Mouse (Mus musculus) embryonic fibroblast, embryonic 13.5 days (primary cell): Measurements from ENCODE around the gene Ndufab1.

ENCODE experiments used
- CTCF ChIP-seq: IDR thresholded peaks from 2 replicates; pipeline ENCODE4 v1.5.1; 2011; ENCODE audit warnings: mild to moderate bottlenecking, control low read depth, low read length, moderate library complexity, borderline replicate concordance; ENCODE audit not compliant: insufficient read depth
- POLR2A ChIP-seq: IDR thresholded peaks from 2 replicates; pipeline ENCODE4 v1.6.1; 2011; ENCODE audit warnings: low read depth, mild to moderate bottlenecking, control low read depth, low read length, moderate library complexity

- TF ChIP-seq CTCF: no peak
- TF ChIP-seq POLR2A: no peak
Observed at GRCm38 (mm10) chr7:122140991-122141390, 39.3 kb upstream of the Ndufab1 start.
